Mouse (Mus musculus) heart, adult 8-10 months (tissue): ENCODE results near the gene Vmn1r237. TPM values are rescaled to one million over a fixed set of nuclear protein-coding genes. Genes with fewer than 3 reads are reported as not detected.
A peak's percentile ranks its signal among the peaks of the same experiment; 100 is the strongest.

ENCODE experiments used
- DNase-seq: peaks from one replicate; pipeline ENCODE4 v3.0.0; 2022; ENCODE audit warnings: low spot score
- microRNA-seq: library from miRNA; unstranded; fragments of <30 nt; microRNA quantifications from one replicate; pipeline ENCODE4 v1.2.0, GENCODE M21; 2022
- total RNA-seq, 4 experiments: library from RNA; stranded (reverse); gene quantifications; 2 replicates each; pipeline ENCODE4 v1.2.4; 2022

The Vmn1r237 gene
- not detected for total RNA-seq

- no peak for DNase-seq
Measured at GRCm38 (mm10) chr17:21311565-21311964, at the start of gene Vmn1r237. TSS of gene Vmn1r237 (plus strand) at chr17:21311865.

- peak; percentile 55 for DNase-seq
Measured at GRCm38 (mm10) chr17:21272103-21272502, 39.6 kb upstream of the Vmn1r237 start.

GRCm38 (mm10) chr17:21282642-21283041 lies 29.0 kb upstream of the Vmn1r237 start, which contains the start of gene Vmn1r236:
TSS of gene Vmn1r236 (plus strand) at chr17:21282942.
- no peak for DNase-seq

- no peak for DNase-seq
Measured at GRCm38 (mm10) chr17:21284395-21284794, 27.3 kb upstream of the Vmn1r237 start.

GRCm38 (mm10) chr17:21289695-21290094 lies 22.0 kb upstream of the Vmn1r237 start:
- DNase-seq: no peak

Small RNA genes lying within 50 kb of the gene (microRNA-seq; reads per million reads assigned to microRNA genes)
- not detected for gene Gm26384

Other genes starting within 250 kb of the Vmn1r237 start
- not detected for gene Vmn1r234, start 85.8 kb upstream of the Vmn1r237 start, total RNA-seq
- gene Vmn1r235, start 55.5 kb upstream of the Vmn1r237 start, total RNA-seq: not detected
- not detected for gene Vmn1r236, start 28.9 kb upstream of the Vmn1r237 start, total RNA-seq
- 1 to 10 TPM in 2 of 4 experiments, under 1 TPM in 2; 0.63 to 1.5 (median 1.1) TPM for gene Zfp677, start 71.9 kb downstream of the Vmn1r237 start, total RNA-seq
- gene Zfp54, start 111.4 kb downstream of the Vmn1r237 start, total RNA-seq: 1 to 10 TPM in 3 of 4 experiments, under 1 TPM in 1; 0.80 to 1.4 (median 1.3) TPM
- gene Zfp51, start 138.5 kb downstream of the Vmn1r237 start, total RNA-seq: 1 to 10 TPM; 7.6 to 8.7 (median 8.0) TPM
- 1 to 10 TPM; 1.8 to 3.1 (median 2.4) TPM for gene Zfp53, start 177.1 kb downstream of the Vmn1r237 start, total RNA-seq
- gene Zfp52, start 223.7 kb downstream of the Vmn1r237 start, total RNA-seq: 1 to 10 TPM; 5.4 to 7.1 (median 6.2) TPM